Mouse (Mus musculus) embryonic facial prominence, embryonic 12.5 days (tissue): ENCODE measurements around the gene Rab3c. TPM values are rescaled to one million over a fixed set of nuclear protein-coding genes. Genes with fewer than 3 reads are reported as not detected.

Experiments
- ATAC-seq: fragments of 200-750 bp; cut with Nextera tagmentation; 2 replicates; pipeline ENCODE4 v1.8.0; 2017; ENCODE audit not compliant: insufficient number of reproducible peaks, insufficient read depth, low FRiP score, low TSS enrichment
- H3K27ac ChIP-seq: fragments of 300-500 bp; sonication (generic); 2 replicates; pipeline ENCODE4 v1.5.1; 2016; ENCODE audit warnings: mild to moderate bottlenecking
- H3K27me3 ChIP-seq: fragments of 300-500 bp; sonication (generic); 2 replicates; pipeline ENCODE4 v1.6.1; 2016; ENCODE audit warnings: mild to moderate bottlenecking, moderate library complexity
- H3K36me3 ChIP-seq: fragments of 300-500 bp; sonication (generic); 2 replicates; pipeline ENCODE4 v1.6.1; 2016; ENCODE audit warnings: mild to moderate bottlenecking
- H3K4me1 ChIP-seq: fragments of 300-500 bp; sonication (generic); 2 replicates; pipeline ENCODE4 v1.6.1; 2016
- H3K4me2 ChIP-seq: fragments of 300-500 bp; sonication (generic); replicated peaks from 2 replicates; pipeline ENCODE4 v1.6.1; 2016; ENCODE audit warnings: mild to moderate bottlenecking, moderate library complexity
- H3K4me3 ChIP-seq: fragments of 300-500 bp; sonication (generic); 2 replicates; pipeline ENCODE4 v1.5.1; 2016; ENCODE audit warnings: mild to moderate bottlenecking
- H3K9ac ChIP-seq: fragments of 300-500 bp; sonication (generic); 2 replicates; pipeline ENCODE4 v1.6.1; 2016; ENCODE audit warnings: mild to moderate bottlenecking, moderate library complexity
- H3K9me3 ChIP-seq: fragments of 300-500 bp; sonication (generic); 2 replicates; pipeline ENCODE4 v1.6.1; 2016; ENCODE audit warnings: mild to moderate bottlenecking, moderate library complexity
- WGBS: fragments of 180-500 bp; shearing (Covaris S2); methylation state at CpG from one replicate; pipeline ENCODE4 v1.1.7; 2016; 5-methylcytosine and 5-hydroxymethylcytosine counted together
- polyA plus RNA-seq: library from polyadenylated mRNA; unstranded; fragments of >200 nt; fragmentation: Nextera tagmentation; extraction: Ambion mirVana; gene quantifications from 2 replicates; pipeline ENCODE4 v1.2.1, GENCODE M21; 2016

The Rab3c gene
- polyA plus RNA-seq = 4.0 and 4.4 TPM in 2 replicates

DNA sequence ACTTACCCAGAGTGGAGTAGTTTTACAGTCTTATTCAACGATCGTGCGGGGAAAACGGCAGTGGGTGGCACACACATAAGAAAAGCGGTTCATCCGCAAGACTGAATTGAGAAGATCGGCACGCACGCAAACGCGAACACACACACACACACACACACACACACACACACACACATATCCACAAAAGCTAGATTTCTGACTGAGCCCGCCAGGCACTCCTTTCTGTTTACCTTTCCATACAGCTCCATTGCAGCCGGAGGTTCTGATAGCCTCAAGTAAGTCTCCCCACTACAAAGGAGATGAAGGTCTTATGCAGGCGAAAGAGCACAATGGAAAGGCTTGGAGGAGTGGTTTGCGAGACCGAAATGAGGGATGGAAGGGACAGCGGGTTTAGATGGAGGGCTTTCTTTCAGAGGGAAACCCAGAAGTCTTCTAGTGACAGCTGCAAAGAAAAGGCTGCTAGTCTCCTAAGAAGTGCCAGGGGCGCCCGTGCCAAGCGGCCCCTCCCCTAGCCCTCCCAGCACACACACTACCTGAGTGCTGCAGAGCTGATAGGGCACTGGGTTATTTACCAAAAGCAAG lies at the start of gene Rab3c:
Gene Rab3c (minus strand): TSS at position 434 of the 582 bp plus-strand sequence.
- H3K9me3 ChIP-seq = no peaks in the 10 kb centered on the region
- peak within 1 kb of the TSS; percentile 24; the same call in 1 of the 2 replicates for H3K9ac ChIP-seq
- H3K4me3 ChIP-seq = peak within 1 kb of the TSS; percentile 36
- no peak; the same call in 1 of the 2 replicates for ATAC-seq
- no peak within 1 kb of the TSS for H3K27ac ChIP-seq
- peak within 1 kb of the TSS; percentile 79 for H3K4me2 ChIP-seq
- under 1% methylated on average over 20 of the region's 20 CpGs for WGBS
- H3K4me1 ChIP-seq = peaks cover 11% of the 10 kb centered on the region; the same call in 1 of the 2 replicates
- H3K27me3 ChIP-seq = no peaks in the 10 kb centered on the region
- no peaks in the 10 kb centered on the region for H3K36me3 ChIP-seq

- no peaks in the 10 kb centered on the region for H3K9me3 ChIP-seq
- ATAC-seq = no peak
- no peak overlapping the region for H3K27ac ChIP-seq
- H3K36me3 ChIP-seq = no peaks in the 10 kb centered on the region
- no peaks in the 10 kb centered on the region for H3K4me1 ChIP-seq
- no peak overlapping the region for H3K4me2 ChIP-seq
- H3K27me3 ChIP-seq = no peaks in the 10 kb centered on the region
- 75% methylated on average over 4 of the region's 4 CpGs for WGBS
- H3K4me3 ChIP-seq = no peak overlapping the region
- H3K9ac ChIP-seq = no peak overlapping the region
Measured at GRCm38 (mm10) chr13:110318746-110319145, 38.0 kb upstream of the Rab3c start.

DNA sequence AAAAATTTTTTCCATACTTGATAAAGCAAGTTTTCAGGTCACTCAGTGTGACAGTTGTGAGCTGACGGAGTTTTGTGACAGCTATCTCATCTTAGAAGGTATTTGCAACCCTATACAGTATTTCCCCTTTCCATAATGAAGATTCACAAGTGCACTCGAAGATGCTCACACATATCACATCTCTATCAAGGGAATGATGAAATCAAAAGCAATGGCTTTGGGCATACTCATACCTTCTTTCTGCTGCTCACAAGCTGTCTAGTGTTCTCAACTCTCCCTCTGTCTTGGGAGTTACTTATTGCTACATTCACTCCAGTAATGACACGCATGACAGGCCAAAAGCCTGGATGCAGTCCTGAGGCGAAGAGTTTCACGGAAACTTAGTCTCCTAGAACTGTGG lies 26.4 kb upstream of the Rab3c start:
- ATAC-seq = no peak

GRCm38 (mm10) chr13:110297112-110297511 lies 16.3 kb upstream of the Rab3c start:
- Histone ChIP-seq H3K27me3 (no peaks in the 10 kb centered on the region), H3K36me3 (no peaks in the 10 kb centered on the region), H3K9me3 (no peaks in the 10 kb centered on the region), H3K27ac (no peak overlapping the region), H3K4me2 (no peak overlapping the region), H3K4me1 (no peaks in the 10 kb centered on the region), H3K9ac (no peak overlapping the region), H3K4me3 (no peak overlapping the region)
- no peak for ATAC-seq
- WGBS = 67% methylated on average over 4 of the region's 4 CpGs

More for the DNA sequence above, 26.4 kb upstream of the Rab3c start:
- Histone ChIP-seq H3K9me3 (no peaks in the 10 kb centered on the region), H3K4me1 (no peaks in the 10 kb centered on the region), H3K4me3 (no peak overlapping the region), H3K27ac (no peak overlapping the region), H3K27me3 (no peaks in the 10 kb centered on the region), H3K36me3 (no peaks in the 10 kb centered on the region), H3K4me2 (no peak overlapping the region), H3K9ac (no peak overlapping the region)
- WGBS = 84% methylated on average over 5 of the region's 5 CpGs

GRCm38 (mm10) chr13:110288499-110288898 lies 7.7 kb upstream of the Rab3c start:
- no peak overlapping the region for H3K27ac ChIP-seq
- H3K27me3 ChIP-seq = no peaks in the 10 kb centered on the region
- no peaks in the 10 kb centered on the region for H3K4me1 ChIP-seq
- no peak overlapping the region for H3K4me2 ChIP-seq
- no peaks in the 10 kb centered on the region for H3K9me3 ChIP-seq
- no peak overlapping the region for H3K4me3 ChIP-seq
- no peak for ATAC-seq
- H3K36me3 ChIP-seq = no peaks in the 10 kb centered on the region
- H3K9ac ChIP-seq = no peak overlapping the region
- WGBS = 80% methylated on average over 3 of the region's 3 CpGs

DNA sequence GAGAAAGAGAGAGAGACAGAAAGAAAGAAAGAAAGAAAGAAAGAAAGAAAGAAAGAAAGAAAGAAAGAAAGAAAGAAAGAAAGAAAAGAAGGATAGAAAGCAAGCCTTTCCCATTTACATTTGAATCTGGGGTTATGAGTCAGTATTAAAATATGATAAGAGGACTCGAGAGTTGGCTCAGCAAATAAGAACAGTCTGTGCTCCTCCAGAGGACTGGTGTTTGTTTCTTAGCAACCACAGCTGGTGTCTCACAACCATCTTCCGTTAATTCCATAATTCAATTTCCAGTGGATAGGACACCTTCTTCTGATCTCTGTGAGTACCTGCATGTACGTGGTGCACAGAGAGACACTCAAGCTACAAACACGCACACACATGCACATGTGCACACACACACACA lies 3.0 kb upstream of the Rab3c start:
- no peaks in the 10 kb centered on the region for H3K27me3 ChIP-seq
- H3K9ac ChIP-seq = no peak overlapping the region
- H3K4me3 ChIP-seq = no peak overlapping the region
- H3K9me3 ChIP-seq = no peaks in the 10 kb centered on the region
- H3K27ac ChIP-seq = no peak overlapping the region
- WGBS = 75% methylated on average over 4 of the region's 4 CpGs
- no peak overlapping the region for H3K4me2 ChIP-seq
- ATAC-seq = no peak
- no peaks in the 10 kb centered on the region for H3K36me3 ChIP-seq
- peaks cover 11% of the 10 kb centered on the region; the same call in 1 of the 2 replicates for H3K4me1 ChIP-seq

DNA sequence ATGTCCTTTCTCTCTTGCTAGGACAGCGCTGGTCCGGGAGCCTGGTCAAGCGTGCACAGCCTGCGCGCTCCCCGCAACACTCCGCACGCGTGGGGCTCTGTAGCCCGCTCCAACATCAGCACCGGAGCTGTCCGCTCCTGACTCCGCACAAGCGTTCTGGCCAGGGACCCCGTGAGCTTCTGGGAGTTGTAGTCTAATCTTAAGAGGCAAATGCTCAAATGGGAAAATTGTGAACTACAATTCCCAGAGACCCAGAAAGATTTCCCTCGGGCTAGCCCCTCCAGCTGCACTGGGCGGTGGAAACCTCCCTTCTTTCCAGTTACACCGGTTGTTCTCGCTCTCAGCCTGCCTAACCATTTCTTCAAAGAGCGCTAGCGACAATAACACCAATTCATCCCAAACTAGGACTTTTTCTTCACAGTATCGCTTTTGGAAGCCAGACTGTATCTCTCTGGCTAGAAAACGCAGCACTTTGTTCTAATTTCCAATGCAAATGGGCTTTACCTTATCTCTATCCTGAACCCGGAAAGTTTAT lies 701 bp downstream of the Rab3c start:
- Histone ChIP-seq H3K4me1 (peaks cover 11% of the 10 kb centered on the region; the same call in 1 of the 2 replicates), H3K9ac (peak overlapping the region; percentile 24; the same call in 1 of the 2 replicates), H3K9me3 (no peaks in the 10 kb centered on the region), H3K27ac (no peak overlapping the region), H3K4me3 (peak overlapping the region; percentile 36), H3K4me2 (peak overlapping the region; percentile 79), H3K27me3 (no peaks in the 10 kb centered on the region), H3K36me3 (no peaks in the 10 kb centered on the region)
- peak; percentile 99 for ATAC-seq
- WGBS = under 1% methylated on average over 24 of the region's 24 CpGs

DNA sequence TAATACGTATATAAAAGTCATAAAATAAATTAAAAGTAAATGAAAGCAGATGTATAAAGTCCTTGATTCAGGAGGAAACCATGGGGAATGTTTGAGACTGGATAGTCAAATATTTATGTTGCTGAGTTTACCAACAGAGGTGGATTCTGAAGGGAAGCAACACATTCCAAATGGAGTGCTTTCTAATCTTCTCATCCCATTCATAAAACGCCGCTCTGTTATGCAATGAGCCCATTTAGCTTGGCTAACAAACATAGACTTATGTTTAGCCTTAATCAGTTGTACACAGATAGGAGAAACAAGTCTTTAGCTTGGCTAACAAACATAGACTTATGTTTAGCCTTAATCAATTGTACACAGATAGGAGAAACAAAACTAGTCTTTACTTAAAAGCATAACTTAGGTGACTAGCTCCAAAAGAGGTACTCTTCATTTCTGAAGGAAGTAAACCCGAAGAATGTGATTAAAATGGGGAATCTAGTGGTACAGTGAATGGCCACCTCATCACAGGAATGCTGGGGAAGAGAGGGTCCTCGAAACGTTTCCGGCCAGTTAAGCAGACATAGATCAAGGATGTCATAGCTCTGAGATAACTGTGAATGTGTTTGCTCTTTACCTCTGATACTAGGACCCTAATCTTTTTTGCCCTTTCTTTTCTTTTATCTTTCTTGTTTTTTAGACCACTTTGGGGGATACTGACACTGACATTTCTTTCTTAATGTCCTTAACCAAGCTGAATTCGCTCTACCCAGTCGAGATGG lies 1.6 kb downstream of the Rab3c start:
- no peak overlapping the region for H3K9ac ChIP-seq
- 0 out of 2 replicates have a peak overlapping the region, but pooled peaks have one; percentile 36 for H3K4me3 ChIP-seq

GRCm38 (mm10) chr13:110277709-110278108 lies 3.1 kb downstream of the Rab3c start:
- H3K27ac ChIP-seq = no peak overlapping the region
- H3K9ac ChIP-seq = no peak overlapping the region
- peaks cover 11% of the 10 kb centered on the region; the same call in 1 of the 2 replicates for H3K4me1 ChIP-seq
- no peak overlapping the region for H3K4me2 ChIP-seq
- no peaks in the 10 kb centered on the region for H3K27me3 ChIP-seq
- H3K9me3 ChIP-seq = no peaks in the 10 kb centered on the region
- H3K36me3 ChIP-seq = no peaks in the 10 kb centered on the region
- no peak overlapping the region for H3K4me3 ChIP-seq
- no peak for ATAC-seq

More for the DNA sequence above, 1.6 kb downstream of the Rab3c start:
- Histone ChIP-seq H3K4me1 (peaks cover 11% of the 10 kb centered on the region; the same call in 1 of the 2 replicates), H3K27ac (no peak overlapping the region), H3K4me2 (peak overlapping the region; percentile 79), H3K27me3 (no peaks in the 10 kb centered on the region), H3K36me3 (no peaks in the 10 kb centered on the region), H3K9me3 (no peaks in the 10 kb centered on the region)
- WGBS = 58% methylated on average over 9 of the region's 9 CpGs
- no peak for ATAC-seq

DNA sequence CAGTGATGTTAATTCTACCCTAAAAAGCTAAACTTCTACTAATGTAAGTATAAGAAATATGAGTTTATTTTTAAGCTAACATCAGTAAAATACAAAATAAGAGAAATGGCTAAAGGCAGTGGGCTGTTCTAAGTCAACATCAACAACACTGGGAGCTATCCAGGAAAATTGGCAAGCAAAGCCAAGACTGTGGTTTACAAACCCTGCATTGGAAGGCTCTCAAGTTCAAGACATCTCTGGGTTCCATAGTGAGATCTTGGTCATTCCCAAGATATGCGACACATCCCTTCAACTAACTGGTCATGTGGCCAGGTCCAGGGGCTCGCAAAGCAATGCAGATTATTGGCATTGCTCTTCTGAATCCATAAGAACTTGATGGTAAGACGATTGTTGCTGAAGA lies 5.3 kb downstream of the Rab3c start:
- 78% methylated on average over 3 of the region's 3 CpGs for WGBS
- ATAC-seq = no peak
- no peak overlapping the region for H3K27ac ChIP-seq
- H3K4me1 ChIP-seq = peaks cover 3% of the 10 kb centered on the region; the same call in 1 of the 2 replicates
- no peak overlapping the region for H3K9ac ChIP-seq
- H3K4me3 ChIP-seq = no peak overlapping the region
- H3K27me3 ChIP-seq = no peaks in the 10 kb centered on the region
- no peaks in the 10 kb centered on the region for H3K9me3 ChIP-seq
- no peaks in the 10 kb centered on the region for H3K36me3 ChIP-seq
- no peak overlapping the region for H3K4me2 ChIP-seq

DNA sequence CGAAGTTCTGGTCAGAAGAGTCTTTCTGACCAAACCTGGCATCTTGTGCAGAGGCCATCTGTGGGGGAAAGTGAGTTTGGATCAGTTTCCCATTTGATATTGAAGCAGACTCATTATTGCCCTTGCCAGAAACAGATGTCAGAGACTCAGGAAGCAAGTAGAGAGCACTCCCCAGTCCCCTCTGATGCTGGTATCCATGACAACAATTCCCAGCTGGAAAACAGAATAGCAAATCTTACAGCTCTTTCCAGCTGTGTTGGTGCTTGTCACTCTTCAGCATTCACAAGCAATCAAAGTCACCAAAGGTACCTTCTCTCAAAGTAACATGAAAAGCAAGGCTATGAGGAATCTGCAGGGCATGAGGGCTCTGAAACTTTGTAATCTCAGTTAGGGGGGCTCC lies 20.1 kb downstream of the Rab3c start:
- ATAC-seq = no peak
- Histone ChIP-seq H3K9ac (no peak overlapping the region), H3K36me3 (no peaks in the 10 kb centered on the region), H3K27ac (no peak overlapping the region), H3K9me3 (no peaks in the 10 kb centered on the region), H3K4me2 (no peak overlapping the region), H3K4me3 (no peak overlapping the region), H3K4me1 (peaks cover 4% of the 10 kb centered on the region; the same call in 1 of the 2 replicates), H3K27me3 (no peaks in the 10 kb centered on the region)
- WGBS = 55% methylated on average over 1 of the region's 1 CpGs

DNA sequence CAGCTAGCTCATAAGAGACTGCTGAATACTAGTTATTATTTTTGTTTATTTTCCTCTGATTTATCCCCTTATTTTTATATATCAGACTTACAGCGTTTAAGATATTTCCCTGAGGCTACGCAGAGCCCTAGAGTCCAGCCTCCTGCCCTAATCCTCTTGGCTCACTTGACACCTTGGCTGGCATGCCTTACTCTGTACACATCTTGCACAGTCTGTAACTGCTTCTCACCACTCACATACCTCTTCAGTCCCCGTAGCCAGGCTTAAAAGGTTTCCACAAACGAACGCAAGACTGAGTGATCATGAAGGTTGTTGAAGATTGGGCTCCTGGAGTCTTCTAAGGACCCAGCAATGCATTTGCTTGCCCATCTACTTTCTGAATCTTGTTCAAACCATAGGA lies 29.3 kb downstream of the Rab3c start:
- WGBS = 87% methylated on average over 5 of the region's 5 CpGs
- no peak for ATAC-seq
- Histone ChIP-seq H3K9me3 (no peaks in the 10 kb centered on the region), H3K36me3 (no peaks in the 10 kb centered on the region), H3K4me3 (no peak overlapping the region), H3K4me1 (no peaks in the 10 kb centered on the region), H3K27ac (no peak overlapping the region), H3K9ac (no peak overlapping the region), H3K4me2 (no peak overlapping the region), H3K27me3 (no peaks in the 10 kb centered on the region)
